Mouse (Mus musculus): ENCODE data around the gene Nrxn3. TPM values are rescaled to one million over a fixed set of nuclear protein-coding genes. Genes with fewer than 3 reads are reported as not detected.

Nrxn3 gene
- polyA plus RNA-seq, 1 experiment from 2014 or later = 5.0 TPM

- Histone ChIP-seq H3K9me3 (ENCODE audit: control insufficient read depth, low read length) (no peaks in the 10 kb centered on the region), H3K36me3 (ENCODE audit: control insufficient read depth, insufficient read depth, low read length) (no peaks in the 10 kb centered on the region), H3K9ac (ENCODE audit: low read length) (no peak overlapping the region), H3K4me1 (replicated peaks; ENCODE audit: control insufficient read depth, insufficient read depth, low read length) (no peaks in the 10 kb centered on the region), H3K4me2 (ENCODE audit: low read length) (no peak overlapping the region), H3K4me3 (ENCODE audit: low read depth, low read length) (no peak overlapping the region), H3K27me3 (replicated peaks; ENCODE audit: control insufficient read depth, insufficient read depth, low read length) (no peaks in the 10 kb centered on the region), H3K27ac (ENCODE audit: low read depth) (no peak overlapping the region)
- WGBS = 88% methylated on average over 7 of the region's 7 CpGs
- DNase-seq (ENCODE audit: low spot score) = no peak
- ATAC-seq (replicated peaks; ENCODE audit: low FRiP score, low TSS enrichment, low read depth) = no peak
These were observed 966.4 kb downstream of the Nrxn3 start for GRCm38 (mm10) chr12:89689086-89689485.

GRCm38 (mm10) chr12:89699469-89699868 is 976.8 kb downstream of the Nrxn3 start:
- H3K4me1 ChIP-seq (replicated peaks; ENCODE audit: control insufficient read depth, insufficient read depth, low read length) = no peaks in the 10 kb centered on the region
- no peak overlapping the region for H3K27ac ChIP-seq (ENCODE audit: low read depth)
- ATAC-seq (replicated peaks; ENCODE audit: low FRiP score, low TSS enrichment, low read depth) = no peak
- 18% methylated on average over 4 of the region's 4 CpGs for WGBS
- DNase-seq (ENCODE audit: low spot score) = no peak
- no peaks in the 10 kb centered on the region for H3K9me3 ChIP-seq (ENCODE audit: control insufficient read depth, low read length)
- no peaks in the 10 kb centered on the region for H3K36me3 ChIP-seq (ENCODE audit: control insufficient read depth, insufficient read depth, low read length)
- no peaks in the 10 kb centered on the region for H3K27me3 ChIP-seq (replicated peaks; ENCODE audit: control insufficient read depth, insufficient read depth, low read length)
- no peak overlapping the region for H3K4me2 ChIP-seq (ENCODE audit: low read length)
- H3K9ac ChIP-seq (ENCODE audit: low read length) = no peak overlapping the region
- no peak overlapping the region for H3K4me3 ChIP-seq (ENCODE audit: low read depth, low read length)

DNA sequence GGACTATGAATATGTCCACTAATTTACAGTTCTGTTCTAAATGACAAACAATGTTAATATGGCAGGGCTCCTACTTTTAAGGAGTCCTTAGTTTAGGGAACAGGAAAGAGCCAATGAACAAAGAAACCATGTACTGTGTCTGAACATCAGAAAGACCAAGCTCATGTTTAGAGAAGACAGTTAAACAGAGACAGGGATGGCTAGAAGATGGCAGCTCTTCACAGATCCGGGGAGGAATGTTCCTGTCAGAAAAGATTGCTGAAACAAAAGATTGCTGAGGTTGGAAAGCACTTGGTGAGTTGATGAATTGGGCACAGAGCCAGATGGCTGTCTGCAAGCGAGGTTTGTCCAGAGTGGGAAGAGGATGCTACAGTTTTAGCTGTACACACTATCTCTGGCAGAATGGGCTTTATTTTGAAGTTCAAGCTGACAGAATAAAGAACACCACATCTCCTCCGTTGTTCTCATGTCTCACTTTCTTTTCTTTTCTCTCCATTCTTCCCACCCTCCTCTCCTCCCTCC is 978.3 kb downstream of the Nrxn3 start:
- 42% methylated on average over 3 of the region's 3 CpGs for WGBS
- Histone ChIP-seq H3K27ac (ENCODE audit: low read depth) (no peak overlapping the region), H3K4me1 (replicated peaks; ENCODE audit: control insufficient read depth, insufficient read depth, low read length) (no peaks in the 10 kb centered on the region), H3K27me3 (replicated peaks; ENCODE audit: control insufficient read depth, insufficient read depth, low read length) (no peaks in the 10 kb centered on the region), H3K9ac (ENCODE audit: low read length) (no peak overlapping the region), H3K4me2 (ENCODE audit: low read length) (no peak overlapping the region), H3K36me3 (ENCODE audit: control insufficient read depth, insufficient read depth, low read length) (no peaks in the 10 kb centered on the region), H3K9me3 (ENCODE audit: control insufficient read depth, low read length) (no peaks in the 10 kb centered on the region), H3K4me3 (ENCODE audit: low read depth, low read length) (no peak overlapping the region)
- DNase-seq (ENCODE audit: low spot score) (no peak), ATAC-seq (replicated peaks; ENCODE audit: low FRiP score, low TSS enrichment, low read depth) (no peak)

DNA sequence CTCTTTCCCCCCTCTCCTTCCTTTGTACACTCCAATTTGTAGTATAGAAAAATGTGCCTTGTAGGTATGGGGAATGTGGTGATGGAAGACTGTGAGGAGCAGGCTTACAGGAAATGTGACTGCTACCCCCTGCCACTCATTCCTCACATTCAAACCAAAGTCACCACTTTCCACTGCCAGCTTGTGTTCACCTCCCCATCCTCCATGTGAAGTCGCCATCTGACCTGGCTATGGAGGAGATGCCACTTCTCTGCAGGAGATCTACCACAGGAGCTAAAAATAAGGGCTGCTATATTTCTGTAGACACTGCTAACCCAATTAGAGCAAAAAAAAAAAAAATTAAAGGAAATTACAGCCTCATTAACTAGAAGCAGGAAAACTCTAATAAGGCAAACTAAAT is 980.3 kb downstream of the Nrxn3 start:
- H3K27me3 ChIP-seq (replicated peaks; ENCODE audit: control insufficient read depth, insufficient read depth, low read length) = no peaks in the 10 kb centered on the region
- H3K4me2 ChIP-seq (ENCODE audit: low read length) = no peak overlapping the region
- no peak overlapping the region for H3K9ac ChIP-seq (ENCODE audit: low read length)
- H3K27ac ChIP-seq (ENCODE audit: low read depth) = no peak overlapping the region
- no peaks in the 10 kb centered on the region for H3K4me1 ChIP-seq (replicated peaks; ENCODE audit: control insufficient read depth, insufficient read depth, low read length)
- H3K4me3 ChIP-seq (ENCODE audit: low read depth, low read length) = no peak overlapping the region
- 77% methylated on average over 1 of the region's 1 CpGs for WGBS
- H3K36me3 ChIP-seq (ENCODE audit: control insufficient read depth, insufficient read depth, low read length) = no peaks in the 10 kb centered on the region
- no peaks in the 10 kb centered on the region for H3K9me3 ChIP-seq (ENCODE audit: control insufficient read depth, low read length)
- ATAC-seq (replicated peaks; ENCODE audit: low FRiP score, low TSS enrichment, low read depth) (no peak), DNase-seq (ENCODE audit: low spot score) (no peak)

DNA sequence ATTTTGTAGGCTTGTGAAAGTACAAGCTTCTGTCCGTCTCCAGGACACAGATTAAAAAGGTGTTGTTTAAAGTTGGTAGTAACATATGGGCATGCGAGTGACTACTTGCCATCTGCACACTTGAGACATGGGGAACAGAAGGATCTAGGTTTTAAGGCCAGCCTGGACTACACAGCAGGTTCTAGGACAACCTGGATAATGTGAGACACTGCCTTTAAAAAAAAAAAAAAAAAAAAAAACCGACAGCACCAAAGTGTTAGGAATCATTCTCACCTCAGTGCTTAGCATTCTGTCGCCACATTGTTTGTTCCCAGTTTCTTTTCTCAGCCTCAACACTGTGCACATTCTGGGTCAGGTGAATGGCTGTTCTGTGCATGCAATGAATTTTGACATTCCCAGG is 985.2 kb downstream of the Nrxn3 start:
- no peak overlapping the region for H3K9ac ChIP-seq (ENCODE audit: low read length)
- WGBS = 68% methylated on average over 4 of the region's 4 CpGs
- H3K36me3 ChIP-seq (ENCODE audit: control insufficient read depth, insufficient read depth, low read length) = no peaks in the 10 kb centered on the region
- no peaks in the 10 kb centered on the region for H3K4me1 ChIP-seq (replicated peaks; ENCODE audit: control insufficient read depth, insufficient read depth, low read length)
- H3K27me3 ChIP-seq (replicated peaks; ENCODE audit: control insufficient read depth, insufficient read depth, low read length) = no peaks in the 10 kb centered on the region
- no peak overlapping the region for H3K4me3 ChIP-seq (ENCODE audit: low read depth, low read length)
- DNase-seq (ENCODE audit: low spot score) = no peak
- no peaks in the 10 kb centered on the region for H3K9me3 ChIP-seq (ENCODE audit: control insufficient read depth, low read length)
- no peak overlapping the region for H3K4me2 ChIP-seq (ENCODE audit: low read length)
- no peak overlapping the region for H3K27ac ChIP-seq (ENCODE audit: low read depth)
- no peak for ATAC-seq (replicated peaks; ENCODE audit: low FRiP score, low TSS enrichment, low read depth)

- no peak for DNase-seq (ENCODE audit: low spot score)
- Histone ChIP-seq H3K9me3 (ENCODE audit: control insufficient read depth, low read length) (no peaks in the 10 kb centered on the region), H3K27me3 (replicated peaks; ENCODE audit: control insufficient read depth, insufficient read depth, low read length) (no peaks in the 10 kb centered on the region), H3K9ac (ENCODE audit: low read length) (no peak overlapping the region), H3K4me3 (ENCODE audit: low read depth, low read length) (no peak overlapping the region), H3K36me3 (ENCODE audit: control insufficient read depth, insufficient read depth, low read length) (no peaks in the 10 kb centered on the region), H3K4me2 (ENCODE audit: low read length) (no peak overlapping the region), H3K4me1 (replicated peaks; ENCODE audit: control insufficient read depth, insufficient read depth, low read length) (no peaks in the 10 kb centered on the region), H3K27ac (ENCODE audit: low read depth) (no peak overlapping the region)
- ATAC-seq (replicated peaks; ENCODE audit: low FRiP score, low TSS enrichment, low read depth) = no peak
- 91% methylated on average over 5 of the region's 5 CpGs for WGBS
These were observed 987.8 kb downstream of the Nrxn3 start for GRCm38 (mm10) chr12:89710459-89710858.

DNA sequence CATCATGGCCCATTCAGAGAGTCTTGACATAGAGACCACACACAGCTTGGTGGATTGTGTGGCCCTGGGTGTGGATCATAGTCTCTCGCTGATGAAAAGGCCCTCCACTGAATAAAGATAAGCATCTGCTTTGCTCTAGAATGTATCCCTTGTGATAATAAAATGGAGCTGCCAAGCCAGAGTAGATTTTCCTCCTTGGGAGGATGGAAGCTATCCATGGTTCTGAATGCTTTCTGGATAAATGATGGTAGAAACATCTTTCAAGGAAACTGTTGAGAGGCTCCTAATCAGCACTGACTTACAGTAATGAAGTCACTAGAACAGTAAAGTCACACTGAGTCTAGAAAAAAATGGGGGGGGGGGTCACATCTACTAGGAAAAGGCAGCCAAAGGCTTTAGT is 989.1 kb downstream of the Nrxn3 start:
- Histone ChIP-seq H3K4me2 (ENCODE audit: low read length) (no peak overlapping the region), H3K27me3 (replicated peaks; ENCODE audit: control insufficient read depth, insufficient read depth, low read length) (no peaks in the 10 kb centered on the region), H3K9ac (ENCODE audit: low read length) (no peak overlapping the region), H3K4me1 (replicated peaks; ENCODE audit: control insufficient read depth, insufficient read depth, low read length) (no peaks in the 10 kb centered on the region), H3K36me3 (ENCODE audit: control insufficient read depth, insufficient read depth, low read length) (no peaks in the 10 kb centered on the region), H3K9me3 (ENCODE audit: control insufficient read depth, low read length) (no peaks in the 10 kb centered on the region), H3K4me3 (ENCODE audit: low read depth, low read length) (no peak overlapping the region), H3K27ac (ENCODE audit: low read depth) (no peak overlapping the region)
- WGBS = 84% methylated on average over 1 of the region's 1 CpGs
- no peak for ATAC-seq (replicated peaks; ENCODE audit: low FRiP score, low TSS enrichment, low read depth)
- DNase-seq (ENCODE audit: low spot score) = no peak

DNA sequence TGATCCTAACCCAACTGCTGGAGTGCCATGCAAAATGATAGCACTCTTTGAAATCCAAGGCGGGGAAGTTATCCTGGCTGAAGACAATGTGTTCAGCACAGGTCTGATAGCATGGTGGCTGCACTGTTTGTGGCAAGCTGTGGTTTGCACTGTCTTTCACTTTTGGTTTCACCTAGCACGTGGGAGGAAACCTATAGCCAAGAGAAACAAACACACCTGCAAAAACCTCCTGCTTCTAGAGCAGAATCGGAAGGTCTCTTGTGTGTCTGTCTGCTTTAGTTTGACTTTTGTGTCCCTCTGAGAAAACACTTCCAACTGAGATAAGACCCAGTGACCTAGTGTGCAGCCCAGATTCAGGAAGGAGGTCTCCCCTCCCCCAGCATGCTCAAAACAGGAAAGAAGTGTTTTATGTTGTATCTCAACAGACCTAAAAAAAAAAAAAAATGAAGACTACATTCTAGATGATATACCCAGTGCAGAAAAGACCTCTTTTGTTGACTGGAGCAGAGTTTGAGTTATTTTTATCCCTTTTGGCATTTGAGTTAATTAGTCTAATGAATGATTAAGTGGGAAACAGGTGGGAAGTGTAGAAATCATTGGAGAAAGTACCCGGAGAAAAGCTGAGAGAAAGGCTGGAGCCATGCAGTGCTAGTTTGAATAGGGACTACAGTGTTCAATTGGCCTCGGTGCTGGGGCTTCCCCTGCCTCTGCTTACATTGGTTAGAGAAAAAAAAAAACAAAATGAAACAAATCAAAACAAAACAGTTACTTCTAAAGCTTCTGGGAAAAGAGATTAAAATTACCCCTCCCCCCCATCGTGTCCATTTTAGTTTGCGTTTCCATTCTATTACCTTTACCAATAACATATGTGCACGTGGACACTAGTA is 996.8 kb downstream of the Nrxn3 start:
- Histone ChIP-seq H3K9me3 (ENCODE audit: control insufficient read depth, low read length) (no peaks in the 10 kb centered on the region), H3K36me3 (ENCODE audit: control insufficient read depth, insufficient read depth, low read length) (no peaks in the 10 kb centered on the region), H3K4me3 (ENCODE audit: low read depth, low read length) (no peak overlapping the region), H3K27me3 (replicated peaks; ENCODE audit: control insufficient read depth, insufficient read depth, low read length) (no peaks in the 10 kb centered on the region), H3K4me2 (ENCODE audit: low read length) (no peak overlapping the region), H3K9ac (ENCODE audit: low read length) (no peak overlapping the region), H3K4me1 (replicated peaks; ENCODE audit: control insufficient read depth, insufficient read depth, low read length) (no peaks in the 10 kb centered on the region), H3K27ac (ENCODE audit: low read depth) (no peak overlapping the region)
- no peak for ATAC-seq (replicated peaks; ENCODE audit: low FRiP score, low TSS enrichment, low read depth)
- WGBS = 55% methylated on average over 8 of the region's 8 CpGs
- no peak for DNase-seq (ENCODE audit: low spot score)

GRCm38 (mm10) chr12:89720945-89721344 is 998.3 kb downstream of the Nrxn3 start:
- H3K27me3 ChIP-seq (replicated peaks; ENCODE audit: control insufficient read depth, insufficient read depth, low read length) = no peaks in the 10 kb centered on the region
- H3K27ac ChIP-seq (ENCODE audit: low read depth) = no peak overlapping the region
- no peaks in the 10 kb centered on the region for H3K36me3 ChIP-seq (ENCODE audit: control insufficient read depth, insufficient read depth, low read length)
- H3K9ac ChIP-seq (ENCODE audit: low read length) = no peak overlapping the region
- 65% methylated on average over 3 of the region's 3 CpGs for WGBS
- H3K4me2 ChIP-seq (ENCODE audit: low read length) = no peak overlapping the region
- ATAC-seq (replicated peaks; ENCODE audit: low FRiP score, low TSS enrichment, low read depth) = no peak
- no peaks in the 10 kb centered on the region for H3K9me3 ChIP-seq (ENCODE audit: control insufficient read depth, low read length)
- no peaks in the 10 kb centered on the region for H3K4me1 ChIP-seq (replicated peaks; ENCODE audit: control insufficient read depth, insufficient read depth, low read length)
- DNase-seq (ENCODE audit: low spot score) = no peak
- no peak overlapping the region for H3K4me3 ChIP-seq (ENCODE audit: low read depth, low read length)
